Mouse (Mus musculus) lung, adult 2 months (tissue): ENCODE measurements around the gene Ift43.

Experiments
- CTCF ChIP-seq: fragments of 200-500 bp; IDR thresholded peaks from 2 replicates; pipeline ENCODE4 v1.5.1; 2011; ENCODE audit warnings: mild to moderate bottlenecking, low read length, control low read depth; ENCODE audit not compliant: insufficient read depth
- POLR2A ChIP-seq: fragments of 200-500 bp; IDR thresholded peaks from 2 replicates; pipeline ENCODE4 v1.6.1; 2011; ENCODE audit warnings: low read depth, mild to moderate bottlenecking, control low read depth, low read length, borderline replicate concordance; ENCODE audit errors: extremely low read depth

GRCm38 (mm10) chr12:86094075-86094474, 11.7 kb downstream of the Ift43 start:
- TF ChIP-seq CTCF (no peak), POLR2A (no peak)
